Mouse (Mus musculus): ENCODE measurements at regions not wholly inside any gene's neighbourhood (a gene's known extent, or its start where the extent isn't known, plus 50 kb on each side); places are given as distances from the start of the nearest gene placed in this dataset.

- H3K4me1 ChIP-seq (ENCODE audit: control insufficient read depth, insufficient read depth, low read length) = no peaks in the 10 kb centered on the region
- H3K36me3 ChIP-seq (ENCODE audit: control insufficient read depth, insufficient read depth, low read length) = no peaks in the 10 kb centered on the region
- H3K4me3 ChIP-seq (ENCODE audit: insufficient read depth, low read depth, low read length) = no peak overlapping the region
- H3K27ac ChIP-seq (replicated peaks; ENCODE audit: insufficient read depth, low read depth, low read length) = no peak overlapping the region
- TF ChIP-seq CTCF (IDR thresholded peaks at IDR 0.05; ENCODE audit: low read depth, low read length) (no peak), POLR2A (IDR thresholded peaks at IDR 0.05; ENCODE audit: extremely low read depth, insufficient read depth, low read length) (no peak)
- no peaks in the 10 kb centered on the region for H3K27me3 ChIP-seq (ENCODE audit: control insufficient read depth, insufficient read depth, low read length)
- no peak overlapping the region for H3K9ac ChIP-seq (ENCODE audit: low read depth, low read length)
- H3K79me2 ChIP-seq (ENCODE audit: control insufficient read depth, insufficient read depth, low read length) = no peaks in the 10 kb centered on the region
- WGBS = 75% methylated on average over 2 of the region's 2 CpGs
- no peak for DNase-seq (ENCODE audit: extremely low read depth, low read depth, low spot score)
Measured at GRCm38 (mm10) chr14:45824601-45825000, 166.7 kb upstream of the Ddhd1 start.

GRCm38 (mm10) chr14:45826023-45826422 is 168.1 kb upstream of the Ddhd1 start:
- no peaks in the 10 kb centered on the region for H3K4me1 ChIP-seq (ENCODE audit: control insufficient read depth, insufficient read depth, low read length)
- no peaks in the 10 kb centered on the region for H3K36me3 ChIP-seq (ENCODE audit: control insufficient read depth, insufficient read depth, low read length)
- DNase-seq (ENCODE audit: extremely low read depth, low read depth, low spot score) = no peak
- H3K9ac ChIP-seq (ENCODE audit: low read depth, low read length) = no peak overlapping the region
- no peak overlapping the region for H3K4me3 ChIP-seq (ENCODE audit: insufficient read depth, low read depth, low read length)
- TF ChIP-seq POLR2A (IDR thresholded peaks at IDR 0.05; ENCODE audit: extremely low read depth, insufficient read depth, low read length) (no peak), CTCF (IDR thresholded peaks at IDR 0.05; ENCODE audit: low read depth, low read length) (no peak)
- WGBS = 87% methylated on average over 3 of the region's 3 CpGs
- no peaks in the 10 kb centered on the region for H3K27me3 ChIP-seq (ENCODE audit: control insufficient read depth, insufficient read depth, low read length)
- H3K27ac ChIP-seq (replicated peaks; ENCODE audit: insufficient read depth, low read depth, low read length) = no peak overlapping the region
- no peaks in the 10 kb centered on the region for H3K79me2 ChIP-seq (ENCODE audit: control insufficient read depth, insufficient read depth, low read length)

GRCm38 (mm10) chr14:45827096-45827495 is 169.2 kb upstream of the Ddhd1 start:
- H3K27ac ChIP-seq (replicated peaks; ENCODE audit: insufficient read depth, low read depth, low read length) = no peak overlapping the region
- no peaks in the 10 kb centered on the region for H3K79me2 ChIP-seq (ENCODE audit: control insufficient read depth, insufficient read depth, low read length)
- no peak overlapping the region for H3K9ac ChIP-seq (ENCODE audit: low read depth, low read length)
- 67% methylated on average over 1 of the region's 1 CpGs for WGBS
- no peaks in the 10 kb centered on the region for H3K27me3 ChIP-seq (ENCODE audit: control insufficient read depth, insufficient read depth, low read length)
- no peaks in the 10 kb centered on the region for H3K4me1 ChIP-seq (ENCODE audit: control insufficient read depth, insufficient read depth, low read length)
- H3K4me3 ChIP-seq (ENCODE audit: insufficient read depth, low read depth, low read length) = no peak overlapping the region
- no peaks in the 10 kb centered on the region for H3K36me3 ChIP-seq (ENCODE audit: control insufficient read depth, insufficient read depth, low read length)
- TF ChIP-seq POLR2A (IDR thresholded peaks at IDR 0.05; ENCODE audit: extremely low read depth, insufficient read depth, low read length) (no peak), CTCF (IDR thresholded peaks at IDR 0.05; ENCODE audit: low read depth, low read length) (no peak)
- no peak for DNase-seq (ENCODE audit: extremely low read depth, low read depth, low spot score)

- H3K79me2 ChIP-seq (ENCODE audit: control insufficient read depth, insufficient read depth, low read length) = no peaks in the 10 kb centered on the region
Measured at GRCm38 (mm10) chr14:45830457-45830856, 172.5 kb upstream of the Ddhd1 start.

GRCm38 (mm10) chr14:45837039-45837438 is 179.1 kb upstream of the Ddhd1 start:
- DNase-seq (ENCODE audit: extremely low read depth, low read depth, low spot score) = no peak
- H3K27me3 ChIP-seq (ENCODE audit: control insufficient read depth, insufficient read depth, low read length) = no peaks in the 10 kb centered on the region

More at GRCm38 (mm10) chr14:45830457-45830856, 172.5 kb upstream of the Ddhd1 start:
- H3K4me1 ChIP-seq (ENCODE audit: control insufficient read depth, insufficient read depth, low read length) = no peaks in the 10 kb centered on the region
- WGBS = 92% methylated on average over 5 of the region's 5 CpGs
- no peak for TF ChIP-seq CTCF (IDR thresholded peaks at IDR 0.05; ENCODE audit: low read depth, low read length)
- no peak for TF ChIP-seq POLR2A (IDR thresholded peaks at IDR 0.05; ENCODE audit: extremely low read depth, insufficient read depth, low read length)
- no peak overlapping the region for H3K4me3 ChIP-seq (ENCODE audit: insufficient read depth, low read depth, low read length)
- no peak overlapping the region for H3K27ac ChIP-seq (replicated peaks; ENCODE audit: insufficient read depth, low read depth, low read length)
- no peak overlapping the region for H3K9ac ChIP-seq (ENCODE audit: low read depth, low read length)
- DNase-seq (ENCODE audit: extremely low read depth, low read depth, low spot score) = no peak
- H3K27me3 ChIP-seq (ENCODE audit: control insufficient read depth, insufficient read depth, low read length) = no peaks in the 10 kb centered on the region
- no peaks in the 10 kb centered on the region for H3K36me3 ChIP-seq (ENCODE audit: control insufficient read depth, insufficient read depth, low read length)

GRCm38 (mm10) chr14:45843829-45844228 is 185.9 kb upstream of the Ddhd1 start:
- DNase-seq (ENCODE audit: extremely low read depth, low read depth, low spot score) = no peak
- no peak overlapping the region for H3K9ac ChIP-seq (ENCODE audit: low read depth, low read length)
- TF ChIP-seq POLR2A (IDR thresholded peaks at IDR 0.05; ENCODE audit: extremely low read depth, insufficient read depth, low read length) (no peak), CTCF (IDR thresholded peaks at IDR 0.05; ENCODE audit: low read depth, low read length) (no peak)
- H3K4me3 ChIP-seq (ENCODE audit: insufficient read depth, low read depth, low read length) = no peak overlapping the region
- no peaks in the 10 kb centered on the region for H3K36me3 ChIP-seq (ENCODE audit: control insufficient read depth, insufficient read depth, low read length)
- 21% methylated on average over 1 of the region's 1 CpGs for WGBS
- no peaks in the 10 kb centered on the region for H3K4me1 ChIP-seq (ENCODE audit: control insufficient read depth, insufficient read depth, low read length)
- no peak overlapping the region for H3K27ac ChIP-seq (replicated peaks; ENCODE audit: insufficient read depth, low read depth, low read length)
- H3K79me2 ChIP-seq (ENCODE audit: control insufficient read depth, insufficient read depth, low read length) = no peaks in the 10 kb centered on the region
- no peaks in the 10 kb centered on the region for H3K27me3 ChIP-seq (ENCODE audit: control insufficient read depth, insufficient read depth, low read length)

More at GRCm38 (mm10) chr14:45837039-45837438, 179.1 kb upstream of the Ddhd1 start:
- no peak for TF ChIP-seq POLR2A (IDR thresholded peaks at IDR 0.05; ENCODE audit: extremely low read depth, insufficient read depth, low read length)
- TF ChIP-seq CTCF (IDR thresholded peaks at IDR 0.05; ENCODE audit: low read depth, low read length) = no peak
- no peak overlapping the region for H3K4me3 ChIP-seq (ENCODE audit: insufficient read depth, low read depth, low read length)
- WGBS = 86% methylated on average over 11 of the region's 11 CpGs
- no peak overlapping the region for H3K27ac ChIP-seq (replicated peaks; ENCODE audit: insufficient read depth, low read depth, low read length)
- no peak overlapping the region for H3K9ac ChIP-seq (ENCODE audit: low read depth, low read length)
- no peaks in the 10 kb centered on the region for H3K4me1 ChIP-seq (ENCODE audit: control insufficient read depth, insufficient read depth, low read length)
- no peaks in the 10 kb centered on the region for H3K36me3 ChIP-seq (ENCODE audit: control insufficient read depth, insufficient read depth, low read length)
- no peaks in the 10 kb centered on the region for H3K79me2 ChIP-seq (ENCODE audit: control insufficient read depth, insufficient read depth, low read length)
